Comparison of ENCODE assay signal across 20 mouse cellular contexts in genomic region chr2:10074470-10074869, GRCm38 (mm10). TPM values are rescaled to one million over a fixed set of nuclear protein-coding genes. Genes with fewer than 3 reads are reported as not detected.
DNase-seq lines count a peak whose midpoint lies in the region; ATAC-seq and TF ChIP-seq lines count a peak whose summit lies in the region.
"Had no signal": no experiment of that assay in that cellular context is flagged by ENCODE, and none has a peak within 500 bp of the region (broad histone marks: within the 10 kb centered on the region; RNA-seq: fewer than 3 reads in every experiment).

No protein-coding gene starts in this region.

- no peak overlapping the region for H3K9ac ChIP-seq in hindbrain, embryonic 14.5 days
- H3K9ac ChIP-seq in hindbrain, embryonic 16.5 days (ENCODE audit: low read depth, low read length): no peak overlapping the region
- 0 out of 2 replicates have a peak overlapping the region, but pooled peaks have one; percentile 16 for H3K9ac ChIP-seq in liver, postnatal 0 days (replicated peaks)
- H3K9ac ChIP-seq: forebrain, postnatal 0 days; kidney, embryonic 15.5 days; limb, embryonic 12.5 days; liver, embryonic 15.5 days had no signal

- WGBS in hindbrain, embryonic 14.5 days: 86% methylated on average over 7 of the region's 7 CpGs
- 83% methylated on average over 7 of the region's 7 CpGs for WGBS in hindbrain, embryonic 16.5 days
- 68% methylated on average over 7 of the region's 7 CpGs for WGBS in liver, postnatal 0 days (ENCODE audit: insufficient replicate concordance)

- no peak for TF ChIP-seq CTCF in gastrocnemius, adult 2 months (IDR thresholded peaks at IDR 0.05)
- TF ChIP-seq CTCF in E14TG2a.4 (conservative IDR thresholded peaks at IDR 0.05; ENCODE audit: low read length): no peak
- TF ChIP-seq CTCF in liver, postnatal 0 days (IDR thresholded peaks at IDR 0.05; ENCODE audit: low read depth): no peak

- intact Hi-C loops in gastrocnemius, adult 2 months (cut with DNase I): no loop called here

- H3K4me1 ChIP-seq in hindbrain, embryonic 14.5 days (replicated peaks; ENCODE audit: control insufficient read depth, insufficient read depth, low read length): peaks cover 26% of the 10 kb centered on the region
- peaks cover 22% of the 10 kb centered on the region for H3K4me1 ChIP-seq in hindbrain, embryonic 16.5 days (ENCODE audit: control insufficient read depth, insufficient read depth, low read depth, low read length)
- peaks cover 92% of the 10 kb centered on the region for H3K4me1 ChIP-seq in E14TG2a.4 (replicated peaks; ENCODE audit: low read depth, low read length)
- H3K4me1 ChIP-seq in liver, postnatal 0 days (ENCODE audit: insufficient read depth): peaks cover 32% of the 10 kb centered on the region

- TF ChIP-seq EP300 in liver, postnatal 0 days (IDR thresholded peaks at IDR 0.05; ENCODE audit: low read depth): no peak

- DNase-seq in gastrocnemius, adult 2 months: no peak
- DNase-seq in gastrocnemius, postnatal 4 days (ENCODE audit: low spot score in 2 of 2): no peak
- DNase-seq in hindbrain, embryonic 14.5 days (ENCODE audit: low spot score): no peak
- no peak for DNase-seq in liver, postnatal 0 days
- DNase-seq in adipocyte (ENCODE audit: low spot score): no peak
- DNase-seq in spleen, postnatal 36 days (ENCODE audit: low spot score in 2 of 2): no peak
- DNase-seq: adrenal gland, postnatal 25 days; cerebellum, adult 9-11 months; forebrain, postnatal 0 days; gastrocnemius, postnatal 25 days; heart, postnatal 14 days; kidney, postnatal 4 days had no signal

- H3K27me3 ChIP-seq in hindbrain, embryonic 14.5 days (ENCODE audit: control insufficient read depth, insufficient read depth, low read length): no peaks in the 10 kb centered on the region
- no peaks in the 10 kb centered on the region for H3K27me3 ChIP-seq in hindbrain, embryonic 16.5 days (replicated peaks; ENCODE audit: control insufficient read depth, insufficient read depth, low read length)
- no peaks in the 10 kb centered on the region for H3K27me3 ChIP-seq in E14TG2a.4 (ENCODE audit: insufficient read depth, low read length)
- no peaks in the 10 kb centered on the region for H3K27me3 ChIP-seq in liver, postnatal 0 days (ENCODE audit: insufficient read depth, low read length)
- H3K27me3 ChIP-seq: kidney, embryonic 15.5 days; limb, embryonic 12.5 days; liver, embryonic 15.5 days had no signal

- no peak overlapping the region for H3K4me2 ChIP-seq in hindbrain, embryonic 14.5 days (replicated peaks)
- no peak overlapping the region for H3K4me2 ChIP-seq in hindbrain, embryonic 16.5 days (ENCODE audit: low read length)
- no peak overlapping the region for H3K4me2 ChIP-seq in liver, postnatal 0 days (ENCODE audit: low read depth, low read length)
- H3K4me2 ChIP-seq: kidney, embryonic 15.5 days; limb, embryonic 12.5 days; liver, embryonic 15.5 days had no signal

- H3K4me3 ChIP-seq in gastrocnemius, adult 2 months: peak overlapping the region; percentile 35
- no peak overlapping the region for H3K4me3 ChIP-seq in hindbrain, embryonic 14.5 days (replicated peaks; ENCODE audit: low read length)
- no peak overlapping the region for H3K4me3 ChIP-seq in hindbrain, embryonic 16.5 days (ENCODE audit: low read length)
- H3K4me3 ChIP-seq in E14TG2a.4 (replicated peaks; ENCODE audit: low read length): 0 out of 2 replicates have a peak overlapping the region, but pooled peaks have one; percentile 23
- no peak overlapping the region for H3K4me3 ChIP-seq in liver, postnatal 0 days (ENCODE audit: low read depth, low read length)
- H3K4me3 ChIP-seq: embryonic facial prominence, embryonic 10.5 days; heart, embryonic 10.5 days; kidney, embryonic 15.5 days; limb, embryonic 12.5 days; liver, embryonic 15.5 days had no signal

- peak overlapping the region; percentile 8; the same call in 1 of the 2 replicates for H3K27ac ChIP-seq in gastrocnemius, adult 2 months
- no peak overlapping the region for H3K27ac ChIP-seq in hindbrain, embryonic 14.5 days
- no peak overlapping the region for H3K27ac ChIP-seq in hindbrain, embryonic 16.5 days (ENCODE audit: low read depth, low read length)
- H3K27ac ChIP-seq in liver, postnatal 0 days (ENCODE audit: low read depth): no peak overlapping the region
- H3K27ac ChIP-seq: embryonic facial prominence, embryonic 10.5 days; heart, embryonic 10.5 days; kidney, embryonic 15.5 days; limb, embryonic 12.5 days; liver, embryonic 15.5 days; macrophage had no signal

- ATAC-seq in hindbrain, embryonic 14.5 days (ENCODE audit: low FRiP score): peak; percentile 15; the same call in 1 of the 2 replicates
- ATAC-seq in hindbrain, embryonic 16.5 days: no peak
- no peak for ATAC-seq in liver, postnatal 0 days
- ATAC-seq: forebrain, postnatal 0 days had no signal

- H3K9me3 ChIP-seq in hindbrain, embryonic 14.5 days (ENCODE audit: control insufficient read depth, low read length): no peaks in the 10 kb centered on the region
- H3K9me3 ChIP-seq in hindbrain, embryonic 16.5 days (ENCODE audit: control insufficient read depth, low read length): no peaks in the 10 kb centered on the region
- H3K9me3 ChIP-seq in E14TG2a.4 (ENCODE audit: low read length): no peaks in the 10 kb centered on the region
- H3K9me3 ChIP-seq in liver, postnatal 0 days (ENCODE audit: low read length): no peaks in the 10 kb centered on the region
- H3K9me3 ChIP-seq: embryonic facial prominence, embryonic 10.5 days; heart, embryonic 10.5 days; kidney, embryonic 15.5 days; limb, embryonic 12.5 days; liver, embryonic 15.5 days had no signal

- H3K36me3 ChIP-seq in hindbrain, embryonic 14.5 days (replicated peaks; ENCODE audit: control insufficient read depth, insufficient read depth): peaks cover 13% of the 10 kb centered on the region; the same call in 1 of the 2 replicates
- H3K36me3 ChIP-seq in hindbrain, embryonic 16.5 days (ENCODE audit: control insufficient read depth, insufficient read depth, low read length): no peaks in the 10 kb centered on the region
- H3K36me3 ChIP-seq in E14TG2a.4 (ENCODE audit: insufficient read depth, low read length): peaks cover 77% of the 10 kb centered on the region
- H3K36me3 ChIP-seq in liver, postnatal 0 days (replicated peaks; ENCODE audit: insufficient read depth, low read length): peaks cover 9% of the 10 kb centered on the region

RNA-seq across cellular contexts. Expression of gene Atp5c1, which starts 5.8 kb away (rescaled TPM):
- total RNA-seq in gastrocnemius, adult 2 months (2021): 100 to 1,000 TPM; 773 to 991 TPM
- total RNA-seq in gastrocnemius, postnatal 4 days (2021): 100 to 1,000 TPM; 529 to 571 TPM
- polyA plus RNA-seq in hindbrain, embryonic 14.5 days (2014; fragmentation: Nextera tagmentation; extraction: Ambion mirVana): 649 and 654 TPM in 2 replicates
- polyA plus RNA-seq in hindbrain, embryonic 16.5 days (2015; fragmentation: Nextera tagmentation; extraction: Ambion mirVana): 594 and 656 TPM in 2 replicates
- polyA plus RNA-seq in liver, postnatal 0 days (2015; fragmentation: Nextera tagmentation; extraction: Ambion mirVana): 439 and 445 TPM in 2 replicates

RNA-seq across cellular contexts. Expression of gene Kin, which starts 5.9 kb away (rescaled TPM):
- 1 to 10 TPM; 6.0 to 6.3 TPM for total RNA-seq in gastrocnemius, adult 2 months (2021)
- total RNA-seq in gastrocnemius, postnatal 4 days (2021): 10 to 100 TPM; 10.1 to 11.0 TPM
- 26.5 and 29.1 TPM in 2 replicates for polyA plus RNA-seq in hindbrain, embryonic 14.5 days (2014; fragmentation: Nextera tagmentation; extraction: Ambion mirVana)
- polyA plus RNA-seq in hindbrain, embryonic 16.5 days (2015; fragmentation: Nextera tagmentation; extraction: Ambion mirVana): 24.1 and 26.1 TPM in 2 replicates
- polyA plus RNA-seq in liver, postnatal 0 days (2015; fragmentation: Nextera tagmentation; extraction: Ambion mirVana): 16.1 and 16.2 TPM in 2 replicates

RNA-seq across cellular contexts. Expression of gene Taf3, which starts 26.1 kb away (rescaled TPM):
- 10 to 100 TPM; 10.0 to 12.2 TPM for total RNA-seq in gastrocnemius, adult 2 months (2021)
- total RNA-seq in gastrocnemius, postnatal 4 days (2021): 10 to 100 TPM in 1 of 2 experiments, 1 to 10 TPM in 1; 8.4 to 10.4 TPM
- 12.6 and 13.1 TPM in 2 replicates for polyA plus RNA-seq in hindbrain, embryonic 14.5 days (2014; fragmentation: Nextera tagmentation; extraction: Ambion mirVana)
- 11.4 and 12.4 TPM in 2 replicates for polyA plus RNA-seq in hindbrain, embryonic 16.5 days (2015; fragmentation: Nextera tagmentation; extraction: Ambion mirVana)
- polyA plus RNA-seq in liver, postnatal 0 days (2015; fragmentation: Nextera tagmentation; extraction: Ambion mirVana): 3.9 and 5.7 TPM in 2 replicates

RNA-seq across cellular contexts. Expression of gene Itih2, which starts 56.7 kb away (rescaled TPM):
- total RNA-seq in gastrocnemius, adult 2 months (2021): under 1 TPM; 0.33 TPM
- total RNA-seq in gastrocnemius, postnatal 4 days (2021): 1 to 10 TPM in 1 of 2 experiments, under 1 TPM in 1; 0.66 to 4.1 TPM
- polyA plus RNA-seq in hindbrain, embryonic 14.5 days (2014; fragmentation: Nextera tagmentation; extraction: Ambion mirVana): 3.4 and 4.1 TPM in 2 replicates
- polyA plus RNA-seq in hindbrain, embryonic 16.5 days (2015; fragmentation: Nextera tagmentation; extraction: Ambion mirVana): 4.8 and 4.9 TPM in 2 replicates
- polyA plus RNA-seq in liver, postnatal 0 days (2015; fragmentation: Nextera tagmentation; extraction: Ambion mirVana): 527 and 547 TPM in 2 replicates
- polyA plus RNA-seq: macrophage had no signal

Comparison
In these comparisons a context has a peak if more than half of its experiments do, and no peak if none do; other contexts are left out.
1. H3K4me3 ChIP-seq: peak in gastrocnemius, adult 2 months (single experiment) and E14TG2a.4 (single experiment); none in hindbrain, embryonic 14.5 days (single experiment), hindbrain, embryonic 16.5 days (single experiment) and liver, postnatal 0 days (single experiment).